Mouse (Mus musculus) small intestine, adult 2 months (tissue): Measurements from ENCODE around the gene Arpp21. TPM values are rescaled to one million over a fixed set of nuclear protein-coding genes. Genes with fewer than 3 reads are reported as not detected.
"Not testable (repeated sequence)": the region's sequence is repeated elsewhere in the genome, so short reads cannot be mapped to it uniquely, and the experiment has no call there.

Source experiments
- H3K27ac ChIP-seq: fragments of 200-500 bp; 2 replicates; pipeline ENCODE4 v1.5.1; 2012; ENCODE audit warnings: low read depth, low read length, control low read depth, inconsistent platforms; ENCODE audit not compliant: insufficient read depth
- H3K27me3 ChIP-seq: fragments of 200-500 bp; 2 replicates; pipeline ENCODE4 v1.6.1; 2012; ENCODE audit warnings: mild to moderate bottlenecking, moderate library complexity, low read length, inconsistent platforms; ENCODE audit not compliant: control insufficient read depth, insufficient read depth
- H3K36me3 ChIP-seq: fragments of 200-500 bp; 2 replicates; pipeline ENCODE4 v1.6.1; 2012; ENCODE audit warnings: mild to moderate bottlenecking, low read length, control low read depth, inconsistent platforms; ENCODE audit not compliant: control insufficient read depth, insufficient read depth
- H3K4me1 ChIP-seq: fragments of 200-500 bp; 2 replicates; pipeline ENCODE4 v1.6.1; 2012; ENCODE audit warnings: low read length, inconsistent platforms, mixed read lengths; ENCODE audit not compliant: control insufficient read depth, insufficient read depth, insufficient read length
- H3K4me3 ChIP-seq: fragments of 200-500 bp; 2 replicates; pipeline ENCODE4 v1.5.1; 2012; ENCODE audit warnings: low read depth, mild to moderate bottlenecking, control low read depth, inconsistent platforms, low read length, moderate library complexity
- CTCF ChIP-seq: fragments of 200-500 bp; IDR thresholded peaks from 2 replicates; pipeline ENCODE4 v1.5.1; 2012; ENCODE audit warnings: low read depth, mild to moderate bottlenecking, control low read depth, inconsistent platforms, low read length, moderate library complexity, mixed read lengths; ENCODE audit not compliant: insufficient replicate concordance, insufficient read length; ENCODE audit errors: extremely low read depth
- POLR2A ChIP-seq: fragments of 200-500 bp; IDR thresholded peaks from 2 replicates; pipeline ENCODE4 v1.6.1; 2012; ENCODE audit warnings: low read depth, mild to moderate bottlenecking, control low read depth, inconsistent platforms, low read length, moderate library complexity
- WGBS: fragments of 180-500 bp; shearing (Covaris S2); methylation state at CpG from one replicate; pipeline ENCODE4 v1.1.7; 2018; 5-methylcytosine and 5-hydroxymethylcytosine counted together
- polyA plus RNA-seq: library from polyadenylated mRNA; depleted of rRNA; stranded (reverse); fragments of >200 nt; gene quantifications from 2 replicates; pipeline ENCODE4 v1.2.3, GENCODE M21; 2012

The Arpp21 gene
- polyA plus RNA-seq, 1 experiment = 0.60 TPM

DNA sequence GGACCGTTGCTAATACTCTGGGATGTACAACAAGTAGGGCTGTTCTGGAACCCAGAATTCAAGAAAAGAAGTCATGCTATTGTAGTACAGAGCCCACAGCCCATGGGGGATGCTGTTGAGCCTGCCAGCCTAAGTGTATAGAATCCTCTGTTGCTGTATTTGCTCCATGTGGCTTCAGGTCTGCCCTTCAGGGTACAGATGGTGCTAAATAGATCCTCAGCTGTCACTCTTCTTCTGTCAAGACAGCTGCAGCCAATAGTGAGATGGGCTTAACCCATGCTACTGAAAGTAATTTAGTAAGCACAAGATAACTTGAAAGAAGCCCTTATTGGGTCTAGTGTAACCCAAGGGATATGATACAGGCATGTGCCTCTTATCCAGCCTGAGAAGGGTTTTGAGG lies 195.2 kb downstream of the Arpp21 start:
- 61% methylated on average over 1 of the region's 1 CpGs for WGBS
- TF ChIP-seq POLR2A (no peak), CTCF (no peak)
- H3K27me3 ChIP-seq = no peaks in the 10 kb centered on the region

DNA sequence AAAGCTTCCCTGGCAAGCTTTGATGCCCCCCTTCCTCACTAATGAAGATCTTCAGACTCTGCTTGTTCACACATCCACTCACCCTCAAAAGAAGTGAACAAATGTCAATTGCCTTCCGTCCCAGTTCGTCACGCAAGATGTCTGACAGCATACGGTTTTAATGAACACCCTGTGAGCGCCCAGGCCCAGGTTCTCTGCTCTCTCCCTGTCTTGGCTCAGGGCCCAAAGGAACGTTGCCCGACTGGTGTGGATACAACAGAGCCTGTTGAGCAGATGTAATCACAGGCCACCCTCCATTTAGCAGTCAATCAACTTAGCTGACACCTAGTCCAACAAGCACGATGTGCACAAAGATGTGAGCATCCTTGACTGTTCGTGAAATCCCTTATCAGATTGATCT lies 198.0 kb downstream of the Arpp21 start:
- Histone ChIP-seq H3K4me1 (no peaks in the 10 kb centered on the region), H3K4me3 (no peak overlapping the region), H3K36me3 (no peaks in the 10 kb centered on the region), H3K27me3 (no peaks in the 10 kb centered on the region), H3K27ac (no peak overlapping the region)
- 63% methylated on average over 9 of the region's 9 CpGs for WGBS
- TF ChIP-seq CTCF (no peak), POLR2A (no peak)

More for the DNA sequence above, 195.2 kb downstream of the Arpp21 start:
- no peaks in the 10 kb centered on the region for H3K36me3 ChIP-seq
- H3K27ac ChIP-seq = no peak overlapping the region
- no peaks in the 10 kb centered on the region for H3K4me1 ChIP-seq
- no peak overlapping the region for H3K4me3 ChIP-seq

- not testable (repeated sequence) for H3K27ac ChIP-seq, H3K27me3 ChIP-seq, H3K36me3 ChIP-seq, H3K4me3 ChIP-seq, H3K4me1 ChIP-seq
- 12% methylated on average over 5 of the region's 10 CpGs for WGBS
Measured at GRCm38 (mm10) chr9:112033840-112034239, 201.9 kb downstream of the Arpp21 start.

DNA sequence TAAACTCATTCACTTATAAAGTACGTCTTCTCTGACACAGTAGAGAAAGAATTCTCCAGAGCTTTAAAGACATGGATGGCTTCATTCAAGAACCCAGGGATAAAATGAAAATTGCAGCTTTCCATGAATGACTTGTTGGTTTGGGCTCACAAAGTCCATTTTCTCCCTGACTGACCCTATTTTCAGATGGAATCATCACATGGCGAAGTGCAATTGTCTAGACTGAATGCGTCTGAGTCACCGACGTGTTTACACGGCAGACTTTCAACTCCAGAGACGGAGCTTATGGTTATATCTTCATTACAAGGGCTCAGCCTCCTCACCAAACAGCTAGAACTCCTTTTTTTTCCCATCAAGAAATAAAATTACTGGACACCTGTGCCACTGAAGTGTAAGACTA lies 203.6 kb downstream of the Arpp21 start:
- no peak for TF ChIP-seq CTCF
- no peak for TF ChIP-seq POLR2A
- 77% methylated on average over 7 of the region's 7 CpGs for WGBS
- Histone ChIP-seq H3K36me3 (no peaks in the 10 kb centered on the region), H3K4me1 (no peaks in the 10 kb centered on the region), H3K27ac (no peak overlapping the region), H3K27me3 (no peaks in the 10 kb centered on the region), H3K4me3 (no peak overlapping the region)

DNA sequence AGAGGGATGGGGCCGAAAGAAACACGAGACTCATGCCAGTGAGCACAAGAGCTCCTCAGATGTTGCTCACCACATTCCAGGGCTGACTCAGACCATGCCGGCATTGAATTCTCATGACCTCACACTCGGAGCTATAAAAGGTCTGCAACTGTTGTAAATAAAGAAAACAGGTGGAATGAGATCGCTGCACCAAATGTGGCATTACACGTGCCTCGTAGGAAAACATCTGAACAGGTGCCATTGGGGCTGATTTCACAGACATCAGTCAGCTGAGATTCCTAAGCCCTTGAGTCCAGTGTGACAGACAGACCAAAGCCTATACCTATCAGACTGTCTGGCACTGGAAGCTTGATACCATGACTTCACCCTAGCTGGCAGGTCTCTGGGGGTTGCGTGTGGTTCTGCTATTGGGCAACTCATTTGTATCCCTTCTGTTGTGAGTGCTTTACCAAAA lies 212.1 kb downstream of the Arpp21 start:
- H3K4me1 ChIP-seq = no peaks in the 10 kb centered on the region
- H3K27ac ChIP-seq = no peak overlapping the region
- no peak for TF ChIP-seq POLR2A
- TF ChIP-seq CTCF = no peak
- H3K4me3 ChIP-seq = no peak overlapping the region
- no peaks in the 10 kb centered on the region for H3K27me3 ChIP-seq
- 68% methylated on average over 8 of the region's 8 CpGs for WGBS
- H3K36me3 ChIP-seq = no peaks in the 10 kb centered on the region

DNA sequence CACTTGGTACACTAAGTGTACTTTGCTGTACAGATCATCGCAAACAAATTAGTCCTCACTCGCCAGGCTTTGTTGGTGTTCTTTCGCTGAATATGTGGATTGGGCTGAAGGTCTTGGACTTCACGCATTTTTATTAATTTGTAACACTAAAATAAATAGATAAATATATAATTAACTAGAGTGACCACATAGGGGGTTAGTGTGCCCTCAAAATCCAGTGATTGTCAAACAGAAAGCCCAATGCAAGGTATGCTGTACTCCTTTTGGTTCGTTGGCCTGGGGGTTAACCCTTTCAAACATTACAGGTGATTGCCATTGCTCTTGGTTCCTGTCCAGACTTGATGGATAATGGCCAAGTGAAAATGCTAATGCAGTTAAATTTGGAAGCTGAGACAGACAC lies 212.6 kb downstream of the Arpp21 start:
- Histone ChIP-seq H3K4me1 (no peaks in the 10 kb centered on the region), H3K27ac (no peak overlapping the region), H3K4me3 (no peak overlapping the region), H3K27me3 (no peaks in the 10 kb centered on the region), H3K36me3 (no peaks in the 10 kb centered on the region)
- no peak for TF ChIP-seq POLR2A
- no peak for TF ChIP-seq CTCF
- whole genome bisulfite sequencing = 75% methylated on average over 5 of the region's 5 CpGs
